Mouse (Mus musculus): ENCODE measurements around the gene Opn1sw.
"Not testable (repeated sequence)": the region's sequence is repeated elsewhere in the genome, so short reads cannot be mapped to it uniquely, and the experiment has no call there.

Opn1sw gene

GRCm38 (mm10) chr6:29346512-29346911, 41.8 kb downstream of the Opn1sw start:
- not testable (repeated sequence) for DNase-seq (ENCODE audit: low spot score)

- no peak for DNase-seq (ENCODE audit: low spot score)
Measured at GRCm38 (mm10) chr6:29329514-29329913, 58.8 kb downstream of the Opn1sw start.

- no peak for DNase-seq (ENCODE audit: low spot score)
Measured at GRCm38 (mm10) chr6:29326961-29327360, 61.3 kb downstream of the Opn1sw start.
